Mouse (Mus musculus): ENCODE measurements around the gene Gdf10.

DNA sequence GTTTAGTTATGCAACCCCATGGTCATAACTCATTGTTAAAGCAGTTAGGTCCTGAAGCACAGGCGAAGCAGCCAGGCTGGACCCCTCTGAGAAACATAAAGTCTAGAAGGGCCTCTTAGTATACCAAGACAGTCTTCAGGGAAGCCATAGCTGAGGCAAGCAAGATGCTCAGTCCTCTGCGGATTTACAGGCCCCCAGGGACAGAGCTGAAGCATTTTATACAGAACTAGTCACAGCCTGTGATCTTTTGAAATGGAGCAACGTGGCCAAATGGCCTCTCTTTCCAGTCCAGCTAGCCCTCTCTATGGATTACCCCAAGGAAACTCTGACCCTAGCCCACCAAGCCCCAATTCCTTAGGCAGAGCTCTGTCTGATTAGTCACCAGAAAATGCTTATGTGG is 41.9 kb upstream of the Gdf10 start:
- TF ChIP-seq CTCF (IDR thresholded peaks at IDR 0.05) = no peak
- TF ChIP-seq POLR2A (IDR thresholded peaks at IDR 0.05; ENCODE audit: insufficient read depth, low read depth, low read length) = no peak
